8 mouse cellular contexts compared by ENCODE assay signal in genomic region chr2:30807648-30808295, GRCm38 (mm10). TPM values are rescaled to one million over a fixed set of nuclear protein-coding genes. Genes with fewer than 3 reads are reported as not detected.
DNase-seq lines count a peak whose midpoint lies in the region; ATAC-seq and TF ChIP-seq lines count a peak whose summit lies in the region.

Gene Ntmt1 (plus strand): TSS chr2:30807826.

- peaks cover 47% of the 10 kb centered on the region for H3K79me3 ChIP-seq in C2C12 (ENCODE audit: low read depth)

- WGBS in heart, embryonic 11.5 days (ENCODE audit: insufficient replicate concordance) = under 1% methylated on average over 41 of the region's 44 CpGs
- under 1% methylated on average over 43 of the region's 44 CpGs for WGBS in kidney, embryonic 16.5 days
- under 1% methylated on average over 42 of the region's 44 CpGs for WGBS in liver, adult 2 months

- peak within 1 kb of the TSS; percentile 95 for H3K4me2 ChIP-seq in heart, embryonic 11.5 days
- H3K4me2 ChIP-seq in kidney, embryonic 16.5 days (replicated peaks; ENCODE audit: low read depth, low read length) = peak within 1 kb of the TSS; percentile 95
- H3K4me2 ChIP-seq in myocyte (ENCODE audit: low read depth) = peak within 1 kb of the TSS; percentile 87

- H3ac ChIP-seq in C2C12 (ENCODE audit: control insufficient read depth, insufficient read length, low read depth) (peak within 1 kb of the TSS; percentile 86), myocyte (ENCODE audit: control insufficient read depth, insufficient read length) (peak within 1 kb of the TSS; percentile 32)

- TF ChIP-seq POLR2A in brain, embryonic 14.5 days (IDR thresholded peaks at IDR 0.05; ENCODE audit: borderline replicate concordance, extremely low read depth, insufficient read depth, insufficient read length, poor library complexity, severe bottlenecking) = peak; percentile 83; the same call in 1 of the 2 replicates
- peak; percentile 86 for TF ChIP-seq POLR2A in liver, adult 2 months (IDR thresholded peaks at IDR 0.05; ENCODE audit: extremely low read depth, insufficient read depth, low read length)
- TF ChIP-seq POLR2A in myocyte (IDR thresholded peaks at IDR 0.05; ENCODE audit: insufficient read length, low read depth) = peak; percentile 96

- H3K9ac ChIP-seq in heart, embryonic 11.5 days (ENCODE audit: low read depth, low read length) = peak within 1 kb of the TSS; percentile 93
- peak within 1 kb of the TSS; percentile 95 for H3K9ac ChIP-seq in kidney, embryonic 16.5 days (replicated peaks; ENCODE audit: low read length)
- peak within 1 kb of the TSS; percentile 80 for H3K9ac ChIP-seq in liver, adult 2 months (ENCODE audit: low read depth, low read length)

- TF ChIP-seq CTCF in C2C12 (IDR thresholded peaks at IDR 0.05; ENCODE audit: control insufficient read depth, insufficient read depth, insufficient read length) = no peak
- no peak for TF ChIP-seq CTCF in brain, embryonic 14.5 days (IDR thresholded peaks at IDR 0.05; ENCODE audit: borderline replicate concordance, extremely low read depth, insufficient read depth, insufficient read length)
- TF ChIP-seq CTCF in liver, adult 2 months (IDR thresholded peaks at IDR 0.05; ENCODE audit: low read depth, low read length) = no peak

- H3K27me3 ChIP-seq in C2C12 (ENCODE audit: control insufficient read depth, insufficient read depth, insufficient read length) (no peaks in the 10 kb centered on the region), myocyte (ENCODE audit: control insufficient read depth, insufficient read depth, insufficient read length) (no peaks in the 10 kb centered on the region)
- peaks cover 40% of the 10 kb centered on the region for H3K27me3 ChIP-seq in erythroblast, embryonic 14.5 days (ENCODE audit: control insufficient read depth)
- peaks cover 8% of the 10 kb centered on the region for H3K27me3 ChIP-seq in heart, embryonic 11.5 days (ENCODE audit: control insufficient read depth, insufficient read depth, low read length)
- H3K27me3 ChIP-seq in kidney, embryonic 16.5 days (ENCODE audit: insufficient read depth, low read length) = no peaks in the 10 kb centered on the region
- H3K27me3 ChIP-seq in liver, adult 2 months (ENCODE audit: control insufficient read depth, insufficient read depth, low read length) = no peaks in the 10 kb centered on the region
- H3K27me3 ChIP-seq in splenic B cell, adult 2 months (ENCODE audit: control insufficient read depth, insufficient read depth, low read length, poor library complexity, severe bottlenecking) = no peaks in the 10 kb centered on the region; the same call in 1 of the 2 replicates

- H3K4me3 ChIP-seq in C2C12 (ENCODE audit: insufficient read depth, poor library complexity, severe bottlenecking) = peak within 1 kb of the TSS; percentile 89
- peak within 1 kb of the TSS; percentile 83 for H3K4me3 ChIP-seq in erythroblast, embryonic 14.5 days (replicated peaks)
- H3K4me3 ChIP-seq in heart, embryonic 11.5 days (ENCODE audit: low read depth, low read length) = peak within 1 kb of the TSS; percentile 80
- H3K4me3 ChIP-seq in kidney, embryonic 16.5 days (ENCODE audit: low read length) = peak within 1 kb of the TSS; percentile 86
- peak within 1 kb of the TSS; percentile 69 for H3K4me3 ChIP-seq in liver, adult 2 months (ENCODE audit: insufficient read depth, low read depth, low read length)
- peak within 1 kb of the TSS; percentile 68 for H3K4me3 ChIP-seq in myocyte

- peak within 1 kb of the TSS; percentile 86 for H3K27ac ChIP-seq in heart, embryonic 11.5 days (ENCODE audit: low read depth, low read length)
- peak within 1 kb of the TSS; percentile 79 for H3K27ac ChIP-seq in kidney, embryonic 16.5 days (ENCODE audit: low read length)
- peak within 1 kb of the TSS; percentile 61 for H3K27ac ChIP-seq in liver, adult 2 months (replicated peaks; ENCODE audit: insufficient read depth, low read depth, low read length)

- peak; percentile 100 for DNase-seq in brain, embryonic 14.5 days (ENCODE audit: low read depth)
- peak; percentile 97 for DNase-seq in liver, adult 2 months (ENCODE audit: extremely low read depth, low read depth, low spot score)
- DNase-seq in splenic B cell, adult 2 months (ENCODE audit: low read depth, low spot score) = peak; percentile 100

- peak; percentile 98 for ATAC-seq in heart, embryonic 11.5 days (replicated peaks; ENCODE audit: insufficient number of reproducible peaks, low FRiP score, low TSS enrichment)
- ATAC-seq in kidney, embryonic 16.5 days (ENCODE audit: low FRiP score, low TSS enrichment) = peak; percentile 97

- H3K79me2 ChIP-seq in C2C12 (ENCODE audit: control insufficient read depth, insufficient read depth) (peaks cover 51% of the 10 kb centered on the region), myocyte (ENCODE audit: control insufficient read depth, insufficient read depth) (peaks cover 47% of the 10 kb centered on the region)
- H3K79me2 ChIP-seq in liver, adult 2 months (ENCODE audit: control insufficient read depth, insufficient read depth, low read length) = peaks cover 10% of the 10 kb centered on the region; the same call in 1 of the 2 replicates

- peaks cover 23% of the 10 kb centered on the region for H3K36me3 ChIP-seq in C2C12 (ENCODE audit: control insufficient read depth, insufficient read depth)
- peaks cover 19% of the 10 kb centered on the region for H3K36me3 ChIP-seq in erythroblast, embryonic 14.5 days (ENCODE audit: control insufficient read depth)
- H3K36me3 ChIP-seq in heart, embryonic 11.5 days (ENCODE audit: control insufficient read depth, insufficient read depth, low read length) = 0 out of 2 replicates have a peak, but pooled peaks cover 3% of the 10 kb centered on the region
- H3K36me3 ChIP-seq in kidney, embryonic 16.5 days (ENCODE audit: insufficient read depth, low read length) = no peaks in the 10 kb centered on the region
- no peaks in the 10 kb centered on the region for H3K36me3 ChIP-seq in liver, adult 2 months (ENCODE audit: control insufficient read depth, insufficient read depth, low read length)
- H3K36me3 ChIP-seq in myocyte (ENCODE audit: control insufficient read depth, insufficient read depth) = peaks cover 7% of the 10 kb centered on the region
- H3K36me3 ChIP-seq in splenic B cell, adult 2 months (ENCODE audit: control insufficient read depth, insufficient read depth, low read length, poor library complexity, severe bottlenecking) = no peaks in the 10 kb centered on the region

- no peaks in the 10 kb centered on the region for H3K9me3 ChIP-seq in erythroblast, embryonic 14.5 days (ENCODE audit: control insufficient read depth, low read length)
- H3K9me3 ChIP-seq in heart, embryonic 11.5 days (replicated peaks; ENCODE audit: control insufficient read depth, low read length) = no peaks in the 10 kb centered on the region
- no peaks in the 10 kb centered on the region for H3K9me3 ChIP-seq in kidney, embryonic 16.5 days (ENCODE audit: low read length)

- peaks cover 38% of the 10 kb centered on the region for H3K4me1 ChIP-seq in erythroblast, embryonic 14.5 days (ENCODE audit: control insufficient read depth)
- H3K4me1 ChIP-seq in heart, embryonic 11.5 days (ENCODE audit: control insufficient read depth, insufficient read depth, low read length) = peaks cover 11% of the 10 kb centered on the region; the same call in 1 of the 2 replicates
- H3K4me1 ChIP-seq in kidney, embryonic 16.5 days (ENCODE audit: insufficient read depth, low read length) = peaks cover 31% of the 10 kb centered on the region
- peaks cover 7% of the 10 kb centered on the region for H3K4me1 ChIP-seq in liver, adult 2 months (ENCODE audit: control insufficient read depth, insufficient read depth, low read length)

TF ChIP-seq in C2C12, 6 proteins besides CTCF, POLR2A, EP300 and RAD21:
- TF ChIP-seq MAX (IDR thresholded peaks at IDR 0.05) (peak; percentile 92), MYOG (IDR thresholded peaks at IDR 0.05; ENCODE audit: control insufficient read depth, extremely low read depth, insufficient read length) (no peak)
TF ChIP-seq in C2C12: peak in this region for 1.

TF ChIP-seq in myocyte, 11 proteins besides CTCF, POLR2A, EP300 and RAD21:
- no peak for TF ChIP-seq MYOG (IDR thresholded peaks at IDR 0.05; ENCODE audit: control insufficient read depth in 1 of 3, insufficient read depth in 1 of 3, insufficient read length in 2 of 3, low read depth in 2 of 3)
- TF ChIP-seq TCF3 (IDR thresholded peaks at IDR 0.05; ENCODE audit: insufficient read length, low read depth) = no peak
- TF ChIP-seq SRF (IDR thresholded peaks at IDR 0.05; ENCODE audit: control insufficient read depth, insufficient read length, low read depth) = peak; percentile 17
- TF ChIP-seq MAX (IDR thresholded peaks at IDR 0.05; ENCODE audit: low read depth) = no peak
- TF ChIP-seq POLR2AphosphoS2 (IDR thresholded peaks at IDR 0.05; ENCODE audit: insufficient read length, low read depth) = peak; percentile 98
- TF ChIP-seq E2F4 (IDR thresholded peaks at IDR 0.05; ENCODE audit: insufficient read depth) = no peak
- no peak for TF ChIP-seq USF1 (IDR thresholded peaks at IDR 0.05; ENCODE audit: low read depth)
- TF ChIP-seq REST (IDR thresholded peaks at IDR 0.05; ENCODE audit: insufficient read depth, insufficient read length) = no peak
- no peak for TF ChIP-seq MYOD1 (IDR thresholded peaks at IDR 0.05; ENCODE audit: control insufficient read depth in 1 of 3, insufficient read length in 2 of 3, low read depth in 2 of 3)
- no peak for TF ChIP-seq TCF12 (IDR thresholded peaks at IDR 0.05; ENCODE audit: insufficient read depth, poor library complexity, severe bottlenecking)
- TF ChIP-seq CEBPB (IDR thresholded peaks at IDR 0.05; ENCODE audit: insufficient read depth, poor library complexity, severe bottlenecking) = no peak
TF ChIP-seq in myocyte: peak in this region for 2.

RNA-seq across cellular contexts. Expression of gene Ntmt1, which starts in this region (rescaled TPM):
- polyA plus RNA-seq in C2C12 (2012; fragmentation: generic; extraction: Trizol) = 64.7 TPM
- 72.3 and 98.7 TPM in 2 replicates for polyA plus RNA-seq in brain, embryonic 14.5 days (2012; rRNA removed)
- polyA plus RNA-seq in erythroblast, embryonic 14.5 days (2012) = 1.8 TPM in 2 replicates
- polyA plus RNA-seq in heart, embryonic 11.5 days (2014; fragmentation: Nextera tagmentation; extraction: Ambion mirVana) = 82.6 and 87.5 TPM in 2 replicates
- 92.9 and 94.9 TPM in 2 replicates for polyA plus RNA-seq in kidney, embryonic 16.5 days (2015; fragmentation: Nextera tagmentation; extraction: Ambion mirVana)
- total RNA-seq in liver, adult 2 months (2014; rRNA removed) = 8.3 and 8.8 TPM in 2 replicates
- polyA plus RNA-seq in liver, adult 2 months (2012; rRNA removed) = 11.9 and 15.9 TPM in 2 replicates
- polyA plus RNA-seq in myocyte (2012; fragmentation: generic; extraction: Trizol) = 71.2 TPM

Comparison
In these comparisons a context has a peak if more than half of its experiments do, and no peak if none do; other contexts are left out.
1. Peak in every context shown above with its lines: DNase-seq, ATAC-seq, H3K4me3 ChIP-seq and H3K27ac ChIP-seq.